Mouse (Mus musculus) heart, adult 2 months (tissue): ENCODE data around the gene 1700003E16Rik.

ENCODE experiments used
- CTCF ChIP-seq: fragments of 200-600 bp; IDR thresholded peaks from 2 replicates; pipeline ENCODE4 v1.8.1; 2022; ENCODE audit warnings: antibody characterized with exemption, mild to moderate bottlenecking, moderate library complexity
- EP300 ChIP-seq: fragments of 200-500 bp; IDR thresholded peaks from 2 replicates; pipeline ENCODE4 v1.6.1; 2011; ENCODE audit warnings: low read depth, low read length, control low read depth; ENCODE audit not compliant: insufficient read depth

DNA sequence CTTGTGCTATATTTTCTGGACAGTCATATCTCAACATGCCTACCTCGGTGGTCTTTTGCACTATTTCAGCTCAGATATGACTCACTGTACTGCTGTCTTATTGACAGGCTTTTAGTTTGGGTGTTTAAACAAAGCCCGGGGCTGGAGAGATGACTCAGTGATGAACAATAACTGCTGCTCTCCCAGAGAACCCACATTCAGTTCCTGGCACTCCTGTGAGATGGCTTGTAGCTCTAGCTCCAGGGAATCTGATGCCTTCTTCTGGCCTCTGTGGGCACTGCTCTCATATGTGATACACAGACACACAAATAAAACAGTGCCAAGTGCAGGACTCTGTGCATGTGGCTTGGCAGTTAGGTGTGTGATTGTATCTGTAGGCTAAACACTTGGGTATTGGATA, 11.0 kb upstream of the 1700003E16Rik start:
- TF ChIP-seq EP300 (no peak), CTCF (no peak)
